17 mouse cellular contexts compared by ENCODE assay signal in the genomic region with DNA sequence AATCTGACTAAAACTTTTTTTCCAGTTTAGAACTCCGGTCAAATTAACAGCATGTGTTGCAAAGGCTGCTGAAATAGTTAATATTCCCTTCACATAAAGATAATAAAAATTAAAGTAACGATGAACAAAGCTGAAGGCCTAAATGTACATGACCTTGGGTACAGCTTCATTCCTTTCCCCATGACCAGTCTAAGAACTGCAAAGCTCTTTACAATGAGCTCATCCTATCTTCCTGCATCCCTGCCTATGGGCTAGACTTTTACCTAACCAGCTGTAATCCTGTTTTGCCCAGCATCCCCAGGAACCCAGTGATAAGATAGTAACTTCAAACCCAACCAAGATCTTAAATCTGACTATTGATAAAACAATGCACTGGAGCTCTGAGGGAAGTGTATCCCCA. TPM values are rescaled to one million over a fixed set of nuclear protein-coding genes. Genes with fewer than 3 reads are reported as not detected.
A peak's percentile ranks its signal among the peaks of the same experiment; 100 is the strongest.
DNase-seq lines count a peak whose midpoint lies in the region; ATAC-seq and TF ChIP-seq lines count a peak whose summit lies in the region.
"Had no signal": no experiment of that assay in that cellular context is flagged by ENCODE, and none has a peak within 500 bp of the region (broad histone marks: within the 10 kb centered on the region; RNA-seq: fewer than 3 reads in every experiment).

No protein-coding gene starts in this region.

- DNase-seq in neural tube, embryonic 11.5 days (ENCODE audit: low spot score), result no peak
- no peak for DNase-seq in neural tube, embryonic 10.5 days (ENCODE audit: extremely low spot score, low spot score)
- no peak for DNase-seq in hindbrain, embryonic 14.5 days (ENCODE audit: low spot score)
- DNase-seq in kidney, adult 2 months, result no peak
- no peak for DNase-seq in urinary bladder, postnatal 4 days (ENCODE audit: low spot score in 2 of 2)
- DNase-seq: adrenal gland, postnatal 14 days; cerebellum, adult 9-11 months; lung, postnatal 10 days; spleen, adult 18-20 months; thymus, postnatal 25 days had no signal

- no peaks in the 10 kb centered on the region for H3K9me3 ChIP-seq in neural tube, embryonic 11.5 days (ENCODE audit: control insufficient read depth, low read length)
- no peaks in the 10 kb centered on the region for H3K9me3 ChIP-seq in forebrain, embryonic 13.5 days (replicated peaks)
- H3K9me3 ChIP-seq in hindbrain, embryonic 14.5 days (ENCODE audit: control insufficient read depth, low read length), result no peaks in the 10 kb centered on the region
- H3K9me3 ChIP-seq in midbrain, embryonic 15.5 days, result no peaks in the 10 kb centered on the region
- no peaks in the 10 kb centered on the region for H3K9me3 ChIP-seq in kidney, embryonic 16.5 days (ENCODE audit: low read length)
- H3K9me3 ChIP-seq: limb, embryonic 13.5 days; stomach, embryonic 15.5 days had no signal

- H3K27me3 ChIP-seq in neural tube, embryonic 11.5 days (ENCODE audit: control insufficient read depth, insufficient read depth, low read length), result no peaks in the 10 kb centered on the region
- no peaks in the 10 kb centered on the region for H3K27me3 ChIP-seq in forebrain, embryonic 13.5 days
- H3K27me3 ChIP-seq in hindbrain, embryonic 14.5 days (ENCODE audit: control insufficient read depth, insufficient read depth, low read length), result no peaks in the 10 kb centered on the region
- no peaks in the 10 kb centered on the region for H3K27me3 ChIP-seq in midbrain, embryonic 15.5 days (replicated peaks)
- no peaks in the 10 kb centered on the region for H3K27me3 ChIP-seq in kidney, adult 2 months (replicated peaks; ENCODE audit: control insufficient read depth, insufficient read depth, low read length)
- H3K27me3 ChIP-seq in kidney, embryonic 16.5 days (ENCODE audit: insufficient read depth, low read length), result no peaks in the 10 kb centered on the region
- H3K27me3 ChIP-seq: limb, embryonic 13.5 days; stomach, embryonic 15.5 days had no signal

- no peak overlapping the region for H3K9ac ChIP-seq in neural tube, embryonic 11.5 days (ENCODE audit: low read length)
- H3K9ac ChIP-seq in forebrain, embryonic 13.5 days, result no peak overlapping the region
- no peak overlapping the region; the same call in 1 of the 2 replicates for H3K9ac ChIP-seq in hindbrain, embryonic 14.5 days
- no peak overlapping the region for H3K9ac ChIP-seq in midbrain, embryonic 15.5 days
- no peak overlapping the region for H3K9ac ChIP-seq in kidney, embryonic 16.5 days (replicated peaks; ENCODE audit: low read length)
- H3K9ac ChIP-seq: limb, embryonic 13.5 days; stomach, embryonic 15.5 days had no signal

- peak; percentile 56; the same call in 1 of the 2 replicates for ATAC-seq in neural tube, embryonic 11.5 days (ENCODE audit: insufficient read depth, low FRiP score, low TSS enrichment)
- no peak for ATAC-seq in forebrain, embryonic 13.5 days
- ATAC-seq in hindbrain, embryonic 14.5 days (ENCODE audit: low FRiP score), result no peak
- no peak; the same call in 1 of the 2 replicates for ATAC-seq in midbrain, embryonic 15.5 days (replicated peaks)
- no peak for ATAC-seq in kidney, embryonic 16.5 days (ENCODE audit: low FRiP score, low TSS enrichment)
- ATAC-seq: CD4-positive, CD25-positive, alpha-beta regulatory T cell, adult 4 months; intestine, postnatal 0 days had no signal

- peaks cover 21% of the 10 kb centered on the region; the same call in 1 of the 2 replicates for H3K4me1 ChIP-seq in neural tube, embryonic 11.5 days (ENCODE audit: control insufficient read depth, insufficient read depth, low read length)
- peaks cover 33% of the 10 kb centered on the region for H3K4me1 ChIP-seq in forebrain, embryonic 13.5 days
- H3K4me1 ChIP-seq in hindbrain, embryonic 14.5 days (replicated peaks; ENCODE audit: control insufficient read depth, insufficient read depth, low read length), result 0 out of 2 replicates have a peak, but pooled peaks cover 3% of the 10 kb centered on the region
- peaks cover 25% of the 10 kb centered on the region for H3K4me1 ChIP-seq in midbrain, embryonic 15.5 days
- peaks cover 10% of the 10 kb centered on the region for H3K4me1 ChIP-seq in kidney, adult 2 months (ENCODE audit: control insufficient read depth, insufficient read depth, low read length)
- peaks cover 13% of the 10 kb centered on the region; the same call in 1 of the 2 replicates for H3K4me1 ChIP-seq in kidney, embryonic 16.5 days (ENCODE audit: insufficient read depth, low read length)

- H3K4me3 ChIP-seq in neural tube, embryonic 11.5 days (ENCODE audit: low read depth, low read length), result no peak overlapping the region
- no peak overlapping the region for H3K4me3 ChIP-seq in forebrain, embryonic 13.5 days
- no peak overlapping the region for H3K4me3 ChIP-seq in hindbrain, embryonic 14.5 days (replicated peaks; ENCODE audit: low read length)
- H3K4me3 ChIP-seq in midbrain, embryonic 15.5 days, result no peak overlapping the region
- H3K4me3 ChIP-seq in kidney, adult 2 months (ENCODE audit: insufficient read depth, low read depth, low read length), result no peak overlapping the region
- no peak overlapping the region for H3K4me3 ChIP-seq in kidney, embryonic 16.5 days (ENCODE audit: low read length)
- H3K4me3 ChIP-seq: limb, embryonic 13.5 days; stomach, embryonic 15.5 days had no signal

- 47% methylated on average over 2 of the region's 2 CpGs for WGBS in neural tube, embryonic 11.5 days
- WGBS in forebrain, embryonic 13.5 days, result 19% methylated on average over 2 of the region's 2 CpGs
- WGBS in hindbrain, embryonic 14.5 days, result 17% methylated on average over 2 of the region's 2 CpGs
- WGBS in midbrain, embryonic 15.5 days, result 16% methylated on average over 2 of the region's 2 CpGs
- WGBS in kidney, adult 2 months, result 69% methylated on average over 2 of the region's 2 CpGs
- 64% methylated on average over 2 of the region's 2 CpGs for WGBS in kidney, embryonic 16.5 days

- peak overlapping the region; percentile 55; the same call in 1 of the 2 replicates for H3K27ac ChIP-seq in neural tube, embryonic 11.5 days (ENCODE audit: low read depth, low read length)
- peak overlapping the region; percentile 77 for H3K27ac ChIP-seq in forebrain, embryonic 13.5 days
- peak overlapping the region; percentile 35; the same call in 1 of the 2 replicates for H3K27ac ChIP-seq in hindbrain, embryonic 14.5 days
- peak overlapping the region; percentile 6; the same call in 1 of the 2 replicates for H3K27ac ChIP-seq in midbrain, embryonic 15.5 days
- no peak overlapping the region for H3K27ac ChIP-seq in kidney, adult 2 months (ENCODE audit: insufficient read depth, low read depth, low read length)
- H3K27ac ChIP-seq in kidney, embryonic 16.5 days (ENCODE audit: low read length), result no peak overlapping the region
- H3K27ac ChIP-seq: limb, embryonic 13.5 days; stomach, embryonic 15.5 days had no signal

- no peaks in the 10 kb centered on the region for H3K36me3 ChIP-seq in neural tube, embryonic 11.5 days (ENCODE audit: control insufficient read depth, insufficient read depth, low read length)
- H3K36me3 ChIP-seq in forebrain, embryonic 13.5 days (ENCODE audit: poor library complexity, severe bottlenecking), result peaks cover 6% of the 10 kb centered on the region
- H3K36me3 ChIP-seq in hindbrain, embryonic 14.5 days (replicated peaks; ENCODE audit: control insufficient read depth, insufficient read depth), result no peaks in the 10 kb centered on the region
- H3K36me3 ChIP-seq in midbrain, embryonic 15.5 days (replicated peaks), result no peaks in the 10 kb centered on the region
- H3K36me3 ChIP-seq in kidney, adult 2 months (ENCODE audit: control insufficient read depth, insufficient read depth, low read length), result no peaks in the 10 kb centered on the region
- H3K36me3 ChIP-seq in kidney, embryonic 16.5 days (ENCODE audit: insufficient read depth, low read length), result no peaks in the 10 kb centered on the region
- H3K36me3 ChIP-seq: limb, embryonic 13.5 days; stomach, embryonic 15.5 days had no signal

- H3K4me2 ChIP-seq in neural tube, embryonic 11.5 days (ENCODE audit: low read depth), result no peak overlapping the region
- peak overlapping the region; percentile 30 for H3K4me2 ChIP-seq in forebrain, embryonic 13.5 days
- no peak overlapping the region for H3K4me2 ChIP-seq in hindbrain, embryonic 14.5 days (replicated peaks)
- no peak overlapping the region for H3K4me2 ChIP-seq in midbrain, embryonic 15.5 days
- H3K4me2 ChIP-seq in kidney, embryonic 16.5 days (replicated peaks; ENCODE audit: low read depth, low read length), result no peak overlapping the region
- H3K4me2 ChIP-seq: limb, embryonic 13.5 days; stomach, embryonic 15.5 days had no signal

- no peak for TF ChIP-seq POLR2A in kidney, adult 2 months (IDR thresholded peaks at IDR 0.05; ENCODE audit: low read depth, low read length)

- no peak for TF ChIP-seq CTCF in kidney, adult 2 months (conservative IDR thresholded peaks at IDR 0.05; ENCODE audit: insufficient read depth, insufficient read length, low read depth, low read length)

RNA-seq across cellular contexts. Expression of gene Slc22a23, which starts 56.9 kb away (rescaled TPM):
- 13.2 and 13.3 TPM in 2 replicates for polyA plus RNA-seq in neural tube, embryonic 11.5 days (2014; fragmentation: Nextera tagmentation; extraction: Ambion mirVana)
- polyA plus RNA-seq in forebrain, embryonic 13.5 days (2015; fragmentation: Nextera tagmentation; extraction: Ambion mirVana), result 10.2 and 11.7 TPM in 2 replicates
- polyA plus RNA-seq in hindbrain, embryonic 14.5 days (2014; fragmentation: Nextera tagmentation; extraction: Ambion mirVana), result 27.0 and 28.5 TPM in 2 replicates
- 17.5 and 18.1 TPM in 2 replicates for polyA plus RNA-seq in midbrain, embryonic 15.5 days (2015; fragmentation: Nextera tagmentation; extraction: Ambion mirVana)
- polyA plus RNA-seq in kidney, adult 2 months (2012; rRNA removed), result 76.1 and 90.7 TPM in 2 replicates
- polyA plus RNA-seq in kidney, embryonic 16.5 days (2015; fragmentation: Nextera tagmentation; extraction: Ambion mirVana), result 2.6 and 3.3 TPM in 2 replicates

Comparison
In these comparisons a context has a peak if more than half of its experiments do, and no peak if none do; other contexts are left out.
1. H3K27ac ChIP-seq: peak in neural tube, embryonic 11.5 days (single experiment), forebrain, embryonic 13.5 days (single experiment), hindbrain, embryonic 14.5 days (single experiment) and midbrain, embryonic 15.5 days (single experiment); none in kidney, adult 2 months (single experiment) and kidney, embryonic 16.5 days (single experiment).